Mouse (Mus musculus): ENCODE data around the gene Ppp1r14b.

DNA sequence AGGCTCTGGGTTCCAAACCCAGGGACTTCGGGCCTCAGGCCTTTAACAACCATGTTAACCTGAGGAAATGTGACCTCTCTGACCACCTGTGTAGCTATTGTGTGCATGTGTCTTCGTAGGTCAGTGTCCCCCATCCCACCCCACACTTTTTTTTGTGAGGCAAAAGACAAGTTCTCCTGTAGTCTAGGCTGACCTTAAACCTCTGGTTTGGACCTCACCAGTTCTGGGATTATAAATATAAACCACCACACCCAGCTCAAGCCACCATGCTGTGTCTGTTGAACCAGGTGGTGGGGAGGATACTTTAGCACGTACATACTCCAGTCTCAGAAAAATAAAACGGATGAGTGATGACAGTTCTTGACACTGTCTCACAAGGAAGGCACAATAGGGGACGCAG lies 24.8 kb upstream of the Ppp1r14b start:
- no peak for TF ChIP-seq POLR2A (IDR thresholded peaks at IDR 0.05; ENCODE audit: borderline replicate concordance, extremely low read depth, insufficient read depth, insufficient read length, poor library complexity, severe bottlenecking)
- TF ChIP-seq CTCF (IDR thresholded peaks at IDR 0.05; ENCODE audit: borderline replicate concordance, extremely low read depth, insufficient read depth, insufficient read length) = no peak
